Mouse (Mus musculus): ENCODE results near the gene Hunk.

The Hunk gene

GRCm38 (mm10) chr16:90546591-90546990 is 160.8 kb downstream of the Hunk start:
- in situ Hi-C loops (cut with MboI; ENCODE audit: low sequenced_read_pairs): no loop called here

- in situ Hi-C loops (cut with MboI; ENCODE audit: low sequenced_read_pairs): no loop called here
Measured at GRCm38 (mm10) chr16:90547996-90548395, 162.2 kb downstream of the Hunk start.
